8 mouse cellular contexts compared by ENCODE assay signal in genomic region chr4:130107444-130108131, GRCm38 (mm10). TPM values are rescaled to one million over a fixed set of nuclear protein-coding genes. Genes with fewer than 3 reads are reported as not detected.
A peak's percentile ranks its signal among the peaks of the same experiment; 100 is the strongest.
DNase-seq lines count a peak whose midpoint lies in the region; ATAC-seq and TF ChIP-seq lines count a peak whose summit lies in the region.

No protein-coding gene starts in this region.

- 2% methylated on average over 39 of the region's 39 CpGs for WGBS in forebrain, postnatal 0 days
- WGBS in lung, embryonic 15.5 days = under 1% methylated on average over 39 of the region's 39 CpGs

- H3K4me2 ChIP-seq in forebrain, postnatal 0 days (ENCODE audit: low read depth) = peak overlapping the region; percentile 52
- H3K4me2 ChIP-seq in lung, embryonic 15.5 days = peak overlapping the region; percentile 59

- H3K9me3 ChIP-seq in G1E (replicated peaks) = peaks cover 3% of the 10 kb centered on the region
- H3K9me3 ChIP-seq in forebrain, postnatal 0 days (ENCODE audit: low read length) = no peaks in the 10 kb centered on the region
- H3K9me3 ChIP-seq in lung, embryonic 15.5 days = no peaks in the 10 kb centered on the region

- H3K27me3 ChIP-seq in G1E (ENCODE audit: insufficient read depth, low read length) = no peaks in the 10 kb centered on the region
- H3K27me3 ChIP-seq in forebrain, postnatal 0 days (ENCODE audit: insufficient read depth, low read length) = no peaks in the 10 kb centered on the region
- H3K27me3 ChIP-seq in lung, embryonic 15.5 days = no peaks in the 10 kb centered on the region

- TF ChIP-seq CTCF in G1E (IDR thresholded peaks at IDR 0.05; ENCODE audit: low read depth, low read length) = no peak
- no peak for TF ChIP-seq CTCF in forebrain, postnatal 0 days (IDR thresholded peaks at IDR 0.05; ENCODE audit: low read depth)

- peak overlapping the region; percentile 69 for H3K27ac ChIP-seq in forebrain, postnatal 0 days (ENCODE audit: low read depth, low read length)
- peak overlapping the region; percentile 82 for H3K27ac ChIP-seq in lung, embryonic 15.5 days

- H3K4me1 ChIP-seq in G1E (ENCODE audit: insufficient read depth, low read depth, low read length) = peaks cover 67% of the 10 kb centered on the region
- H3K4me1 ChIP-seq in forebrain, postnatal 0 days (ENCODE audit: insufficient read depth) = no peaks in the 10 kb centered on the region
- H3K4me1 ChIP-seq in lung, embryonic 15.5 days = peaks cover 30% of the 10 kb centered on the region

- ATAC-seq in G1E (ENCODE audit: extremely low read depth, insufficient number of reproducible peaks, low FRiP score, poor library complexity, severe bottlenecking) = peak; percentile 94
- ATAC-seq in forebrain, postnatal 0 days = peak; percentile 98
- ATAC-seq in lung, embryonic 15.5 days (ENCODE audit: borderline replicate concordance, extremely low read depth, low FRiP score, low TSS enrichment) = peak; percentile 93

- peaks cover 27% of the 10 kb centered on the region for H3K36me3 ChIP-seq in G1E (replicated peaks)
- no peaks in the 10 kb centered on the region for H3K36me3 ChIP-seq in forebrain, postnatal 0 days (ENCODE audit: insufficient read depth)
- H3K36me3 ChIP-seq in lung, embryonic 15.5 days = no peaks in the 10 kb centered on the region

- DNase-seq in G1E (ENCODE audit: low spot score) = peak; percentile 93
- peak; percentile 100 for DNase-seq in cerebellum, adult 18-20 months
- DNase-seq in forebrain, postnatal 0 days = peak; percentile 100
- DNase-seq in heart, postnatal 4 days = peak; percentile 100
- peak; percentile 99 to 100 for DNase-seq in layer of hippocampus, adult 8-10 months (ENCODE audit: low spot score in 2 of 2)
- peak; percentile 98 for DNase-seq in ovary, adult 18-20 months (ENCODE audit: low spot score)
- DNase-seq in thymus, postnatal 0 days (ENCODE audit: low spot score) = peak; percentile 99

- peak overlapping the region; percentile 74 for H3K4me3 ChIP-seq in G1E (ENCODE audit: low read depth, low read length)
- H3K4me3 ChIP-seq in forebrain, postnatal 0 days (ENCODE audit: low read depth, low read length) = peak overlapping the region; percentile 62
- peak overlapping the region; percentile 71 for H3K4me3 ChIP-seq in lung, embryonic 15.5 days

- H3K9ac ChIP-seq in forebrain, postnatal 0 days = peak overlapping the region; percentile 67
- peak overlapping the region; percentile 62 for H3K9ac ChIP-seq in lung, embryonic 15.5 days

RNA-seq across cellular contexts. Expression of gene Pef1, which starts 5.2 kb away (rescaled TPM):
- total RNA-seq in G1E (2014; fragmentation: Nextera tagmentation) (79.7 and 84.6 TPM in 2 replicates), G1E (2017) (23.8 and 24.8 TPM in 2 replicates)
- polyA plus RNA-seq in G1E (2012) = 20.9 and 25.5 TPM in 2 replicates
- 51.6 and 52.9 TPM in 2 replicates for total RNA-seq in forebrain, postnatal 0 days (2014; rRNA removed)
- polyA plus RNA-seq in forebrain, postnatal 0 days (2015; fragmentation: Nextera tagmentation; extraction: Ambion mirVana) = 58.5 and 60.7 TPM in 2 replicates
- 10 to 100 TPM; 40.5 to 42.1 TPM for total RNA-seq in heart, postnatal 4 days (2021)
- 10 to 100 TPM; 60.4 to 74.7 (median 68.3) TPM for total RNA-seq in layer of hippocampus, adult 8-10 months (2022)
- polyA plus RNA-seq in lung, embryonic 15.5 days (2015; fragmentation: Nextera tagmentation; extraction: Ambion mirVana) = 75.0 and 76.5 TPM in 2 replicates
- 62.1 and 65.4 TPM in 2 replicates for polyA plus RNA-seq in thymus, postnatal 0 days (2015; fragmentation: Nextera tagmentation; extraction: Ambion mirVana)

RNA-seq across cellular contexts. Expression of gene Hcrtr1, which starts 31.6 kb away (rescaled TPM):
- total RNA-seq in G1E (2014; fragmentation: Nextera tagmentation) (not detected in 2 replicates), G1E (2017) (not detected in 2 replicates)
- not detected in 2 replicates for polyA plus RNA-seq in G1E (2012)
- total RNA-seq in forebrain, postnatal 0 days (2014; rRNA removed) = 2.4 and 5.0 TPM in 2 replicates
- polyA plus RNA-seq in forebrain, postnatal 0 days (2015; fragmentation: Nextera tagmentation; extraction: Ambion mirVana) = 1.6 and 2.5 TPM in 2 replicates
- not detected for total RNA-seq in heart, postnatal 4 days (2021)
- 1 to 10 TPM; 1.6 to 2.9 (median 2.4) TPM for total RNA-seq in layer of hippocampus, adult 8-10 months (2022)
- polyA plus RNA-seq in lung, embryonic 15.5 days (2015; fragmentation: Nextera tagmentation; extraction: Ambion mirVana) = 0.28 and 0.50 TPM in 2 replicates
- polyA plus RNA-seq in thymus, postnatal 0 days (2015; fragmentation: Nextera tagmentation; extraction: Ambion mirVana) = 0.28 and 0.34 TPM in 2 replicates

RNA-seq across cellular contexts. Expression of gene Col16a1, which starts 59.9 kb away (rescaled TPM):
- not detected in 2 replicates for total RNA-seq in G1E (2014; fragmentation: Nextera tagmentation)
- total RNA-seq in G1E (2017) = not detected in 2 replicates
- polyA plus RNA-seq in G1E (2012) = 0.08 TPM in 1 of 2 replicates, not detected in the other
- total RNA-seq in forebrain, postnatal 0 days (2014; rRNA removed) = 21.8 and 29.7 TPM in 2 replicates
- polyA plus RNA-seq in forebrain, postnatal 0 days (2015; fragmentation: Nextera tagmentation; extraction: Ambion mirVana) = 6.8 and 7.5 TPM in 2 replicates
- total RNA-seq in heart, postnatal 4 days (2021) = 10 to 100 TPM; 33.1 to 34.7 TPM
- total RNA-seq in layer of hippocampus, adult 8-10 months (2022) = 10 to 100 TPM; 15.2 to 28.1 (median 21.2) TPM
- 66.3 and 74.6 TPM in 2 replicates for polyA plus RNA-seq in lung, embryonic 15.5 days (2015; fragmentation: Nextera tagmentation; extraction: Ambion mirVana)
- 3.5 and 6.2 TPM in 2 replicates for polyA plus RNA-seq in thymus, postnatal 0 days (2015; fragmentation: Nextera tagmentation; extraction: Ambion mirVana)

Comparison
In these comparisons a context has a peak if more than half of its experiments do, and no peak if none do; other contexts are left out.
1. Peak in every context shown above with its lines: DNase-seq, ATAC-seq, H3K4me3 ChIP-seq and H3K27ac ChIP-seq.
2. RNA of gene Col16a1, which starts 59.9 kb away (total RNA-seq): 33.1 to 34.7 TPM in heart, postnatal 4 days, 21.8 to 29.7 TPM in forebrain, postnatal 0 days and 15.2 to 28.1 TPM in layer of hippocampus, adult 8-10 months; not detected in G1E; every median in the first group is over 10 times any median in the second.